Mouse (Mus musculus): ENCODE results near the gene Slc35d3.

Gene Slc35d3

GRCm38 (mm10) chr10:19850998-19851691, at the start of gene Slc35d3:
TSS of gene Slc35d3 (minus strand) at chr10:19851459.
- POLR2A ChIA-PET, result interaction anchor here in 3 of 4 experiments (0.9 to 1.4 kb wide), 9 partner anchors 12 to 546 kb away, joined by 3 to 6 read pairs (median 3); partner anchors contain the start of genes Pex7 (in 2 of the 3) and Map3k5 (in 1 of the 3)
- CTCF ChIA-PET, result interaction anchor here (0.7 to 2.4 kb wide), 9 partner anchors 56 to 643 kb away, joined by 3 to 8 read pairs (median 4); partner anchors contain the start of genes Il20ra (in 2 of the 4), Map3k5 (in 1 of the 4) and Pex7 (in 1 of the 4)

GRCm38 (mm10) chr10:19900191-19900590, 48.9 kb upstream of the Slc35d3 start:
- CTCF ChIA-PET, result no interaction called here
- POLR2A ChIA-PET, result interaction anchor here in 1 of 4 experiments (0.9 to 1.0 kb wide), 2 partner anchors 17 to 50 kb away, joined by 3 read pairs; no protein-coding TSS in a partner anchor

GRCm38 (mm10) chr10:19893976-19894375, 42.7 kb upstream of the Slc35d3 start:
- ChIA-PET POLR2A (no interaction called here), CTCF (no interaction called here)

GRCm38 (mm10) chr10:19893146-19893545, 41.9 kb upstream of the Slc35d3 start:
- ChIA-PET POLR2A (interaction anchor here in 1 of 4 experiments (1.8 kb wide), 1 partner anchor 9 kb away, joined by 6 read pairs; no protein-coding TSS in a partner anchor), CTCF (interaction anchor here in 3 of 4 experiments (0.7 to 2.4 kb wide), 6 partner anchors 41 to 200 kb away, joined by 3 to 13 read pairs (median 3); partner anchors contain the start of genes Il20ra (in 1 of the 3) and Map3k5 (in 1 of the 3))

GRCm38 (mm10) chr10:19891686-19892085, 40.4 kb upstream of the Slc35d3 start:
- ChIA-PET POLR2A (interaction anchor here in 3 of 4 experiments (0.6 to 1.8 kb wide), 7 partner anchors 10 to 559 kb away, joined by 3 to 6 read pairs (median 5); partner anchors contain the start of genes Il20ra (in 1 of the 3) and Pex7 (in 1 of the 3)), CTCF (interaction anchor here (0.5 to 2.4 kb wide), 13 partner anchors 10 to 897 kb away, joined by 3 to 13 read pairs (median 5); partner anchors contain the start of genes Il20ra (in 3 of the 4), Pex7 (in 2 of the 4) and Map3k5 (in 1 of the 4))

GRCm38 (mm10) chr10:19889908-19890307, 38.6 kb upstream of the Slc35d3 start:
- POLR2A ChIA-PET, result no interaction called here
- CTCF ChIA-PET, result interaction anchor here in 2 of 4 experiments (0.5 to 1.2 kb wide), 3 partner anchors 60 to 217 kb away, joined by 3 read pairs; no protein-coding TSS in a partner anchor

GRCm38 (mm10) chr10:19886249-19886648, 35.0 kb upstream of the Slc35d3 start:
- CTCF ChIA-PET, result interaction anchor here in 2 of 4 experiments (0.6 to 2.6 kb wide), 2 partner anchors 178 to 311 kb away, joined by 3 to 9 read pairs; no protein-coding TSS in a partner anchor
- POLR2A ChIA-PET, result interaction anchor here in 1 of 4 experiments (1.3 to 1.5 kb wide), 2 partner anchors 9 to 10 kb away, joined by 3 read pairs; no protein-coding TSS in a partner anchor

- POLR2A ChIA-PET, result interaction anchor here in 1 of 4 experiments (0.6 to 1.5 kb wide), 4 partner anchors 9 to 175 kb away, joined by 3 to 6 read pairs (median 3); no protein-coding TSS in a partner anchor
- CTCF ChIA-PET, result interaction anchor here in 2 of 4 experiments (0.6 to 2.6 kb wide), 3 partner anchors 172 to 969 kb away, joined by 4 to 9 read pairs (median 6); partner anchors contain the start of gene Il20ra (in 1 of the 2)
Observed at GRCm38 (mm10) chr10:19884409-19884808, 33.1 kb upstream of the Slc35d3 start.

- POLR2A ChIA-PET, result interaction anchor here in 1 of 4 experiments (0.9 kb wide), 1 partner anchor 15 kb away, joined by 3 read pairs; no protein-coding TSS in a partner anchor
Observed at GRCm38 (mm10) chr10:19880437-19880836, 29.2 kb upstream of the Slc35d3 start.

GRCm38 (mm10) chr10:19879161-19879560, 27.9 kb upstream of the Slc35d3 start:
- CTCF ChIA-PET, result no interaction called here
- POLR2A ChIA-PET, result no interaction called here

More at GRCm38 (mm10) chr10:19880437-19880836, 29.2 kb upstream of the Slc35d3 start:
- CTCF ChIA-PET, result no interaction called here

GRCm38 (mm10) chr10:19877679-19878078, 26.4 kb upstream of the Slc35d3 start:
- CTCF ChIA-PET, result interaction anchor here in 1 of 4 experiments (1.3 kb wide), 1 partner anchor 169 kb away, joined by 4 read pairs; no protein-coding TSS in a partner anchor

GRCm38 (mm10) chr10:19877257-19877656, 26.0 kb upstream of the Slc35d3 start:
- CTCF ChIA-PET, result interaction anchor here in 2 of 4 experiments (1.1 to 1.3 kb wide), 2 partner anchors 30 to 169 kb away, joined by 3 to 4 read pairs; partner anchors contain the start of gene Pex7 (in 1 of the 2)
- POLR2A ChIA-PET, result interaction anchor here in 2 of 4 experiments (0.6 to 0.7 kb wide), 2 partner anchors 14 to 438 kb away, joined by 3 read pairs; no protein-coding TSS in a partner anchor

More at GRCm38 (mm10) chr10:19877679-19878078, 26.4 kb upstream of the Slc35d3 start:
- POLR2A ChIA-PET, result interaction anchor here in 2 of 4 experiments (0.5 to 0.6 kb wide), 2 partner anchors 210 to 437 kb away, joined by 3 read pairs; no protein-coding TSS in a partner anchor

- ChIA-PET POLR2A (interaction anchor here in 2 of 4 experiments (0.7 to 2.1 kb wide), 4 partner anchors 7 to 15 kb away, joined by 3 to 6 read pairs (median 4); no protein-coding TSS in a partner anchor), CTCF (interaction anchor here in 2 of 4 experiments (1.1 to 1.3 kb wide), 2 partner anchors 30 to 168 kb away, joined by 3 to 4 read pairs; partner anchors contain the start of gene Pex7 (in 1 of the 2))
Observed at GRCm38 (mm10) chr10:19876669-19877068, 25.4 kb upstream of the Slc35d3 start.

- ChIA-PET POLR2A (interaction anchor here in 1 of 4 experiments (1.9 to 2.1 kb wide), 2 partner anchors 9 to 12 kb away, joined by 6 read pairs; no protein-coding TSS in a partner anchor), CTCF (no interaction called here)
Observed at GRCm38 (mm10) chr10:19875346-19875745, 24.1 kb upstream of the Slc35d3 start.

- POLR2A ChIA-PET, result interaction anchor here in 2 of 4 experiments (0.7 kb wide), 2 partner anchors 54 to 1418 kb away, joined by 3 to 4 read pairs; no protein-coding TSS in a partner anchor
- CTCF ChIA-PET, result no interaction called here
Observed at GRCm38 (mm10) chr10:19855597-19856306, 4.5 kb upstream of the Slc35d3 start.

GRCm38 (mm10) chr10:19853609-19854008, 2.4 kb upstream of the Slc35d3 start:
- POLR2A ChIA-PET, result interaction anchor here in 1 of 4 experiments (1.2 to 1.4 kb wide), 3 partner anchors 9 to 295 kb away, joined by 3 to 4 read pairs (median 3); partner anchors contain the start of gene Map7
- CTCF ChIA-PET, result no interaction called here

- CTCF ChIA-PET, result interaction anchor here in 3 of 4 experiments (0.6 to 1.2 kb wide), 4 partner anchors 98 to 442 kb away, joined by 3 to 6 read pairs (median 3); no protein-coding TSS in a partner anchor
- POLR2A ChIA-PET, result interaction anchor here in 3 of 4 experiments (0.6 to 1.4 kb wide), 11 partner anchors 8 to 296 kb away, joined by 3 to 6 read pairs (median 3); partner anchors contain the start of genes Map3k5 (in 2 of the 3) and Map7 (in 1 of the 3)
Observed at GRCm38 (mm10) chr10:19852776-19853175, 1.5 kb upstream of the Slc35d3 start.
